Mouse (Mus musculus): ENCODE results near the gene Glcci1. TPM values are rescaled to one million over a fixed set of nuclear protein-coding genes. Genes with fewer than 3 reads are reported as not detected.

The Glcci1 gene
- total RNA-seq, 2 experiments from 2014 or later, result 29.3 to 36.4 TPM

DNA sequence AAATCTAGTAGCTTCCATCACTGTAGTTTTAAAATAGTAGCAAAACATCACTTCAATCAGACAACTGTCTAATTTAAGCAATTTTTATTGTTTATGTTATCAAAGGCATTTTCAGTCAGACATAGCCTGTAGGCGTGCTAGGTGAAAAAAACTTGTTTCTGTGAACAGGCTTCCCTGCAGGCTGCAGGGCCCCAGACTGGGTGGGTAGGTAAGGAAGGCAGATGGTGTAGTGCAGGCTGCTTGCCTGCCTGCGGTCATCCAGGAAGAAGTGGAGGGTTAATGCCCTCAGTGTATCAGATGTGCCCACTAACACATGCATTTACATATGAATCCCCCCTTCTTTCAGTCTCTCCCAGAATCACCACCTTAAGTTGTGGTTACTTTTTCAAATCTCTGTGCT, 136.3 kb downstream of the Glcci1 start:
- DNase-seq (ENCODE audit: low spot score in 2 of 2), result no peak

Measured in layer of hippocampus, postnatal 10 days (tissue).